Mouse (Mus musculus) heart, embryonic 14.5 days (tissue): ENCODE measurements around the gene Senp1. TPM values are rescaled to one million over a fixed set of nuclear protein-coding genes. Genes with fewer than 3 reads are reported as not detected.
A peak's percentile ranks its signal among the peaks of the same experiment; 100 is the strongest.

ENCODE experiments used
- ATAC-seq: fragments of 200-750 bp; cut with Nextera tagmentation; 2 replicates; pipeline ENCODE4 v1.8.0; 2017; ENCODE audit warnings: low read depth, moderate TSS enrichment; ENCODE audit not compliant: insufficient number of reproducible peaks, insufficient read depth, low FRiP score
- H3K27ac ChIP-seq, 2 experiments: fragments of 200-500 bp in 1 of 2; fragments of 300-500 bp in 1 of 2; sonication (generic) in 1 of 2; replicated peaks in 1 of 2; 2 replicates each; pipeline ENCODE4 v1.5.1; 2012 to 2014; ENCODE audit warnings: low read depth in 2 of 2, low read length in 2 of 2, control low read depth in 1 of 2, mild to moderate bottlenecking in 1 of 2, mixed read lengths in 1 of 2; ENCODE audit not compliant: control insufficient read depth in 1 of 2, insufficient read depth in 1 of 2
- H3K27me3 ChIP-seq: fragments of 300-500 bp; sonication (generic); 2 replicates; pipeline ENCODE4 v1.6.1; 2014; ENCODE audit warnings: mild to moderate bottlenecking, low read length, control low read depth; ENCODE audit not compliant: control insufficient read depth, insufficient read depth
- H3K36me3 ChIP-seq: fragments of 300-500 bp; sonication (generic); 2 replicates; pipeline ENCODE4 v1.6.1; 2014; ENCODE audit warnings: mild to moderate bottlenecking, control low read depth, low read length, mixed read lengths; ENCODE audit not compliant: control insufficient read depth, insufficient read depth
- H3K4me1 ChIP-seq, 2 experiments: fragments of 200-500 bp in 1 of 2; fragments of 300-500 bp in 1 of 2; sonication (generic) in 1 of 2; 2 replicates each; pipeline ENCODE4 v1.6.1; 2012 to 2014; ENCODE audit warnings: low read length in 2 of 2, control low read depth in 1 of 2, mixed read lengths in 1 of 2; ENCODE audit not compliant: control insufficient read depth in 2 of 2, insufficient read depth in 2 of 2
- H3K4me2 ChIP-seq: fragments of 300-500 bp; sonication (generic); 2 replicates; pipeline ENCODE4 v1.6.1; 2014; ENCODE audit warnings: mild to moderate bottlenecking, low read length
- H3K4me3 ChIP-seq, 2 experiments: fragments of 200-500 bp in 1 of 2; fragments of 300-500 bp in 1 of 2; sonication (generic) in 1 of 2; 2 replicates each; pipeline ENCODE4 v1.5.1; 2012 to 2014; ENCODE audit warnings: low read length in 2 of 2, mild to moderate bottlenecking in 2 of 2, control low read depth in 1 of 2, low read depth in 1 of 2, moderate library complexity in 1 of 2; ENCODE audit not compliant: control insufficient read depth in 1 of 2, insufficient read depth in 1 of 2
- H3K9ac ChIP-seq: fragments of 300-500 bp; sonication (generic); 2 replicates; pipeline ENCODE4 v1.6.1; 2014; ENCODE audit warnings: mild to moderate bottlenecking, low read length
- H3K9me3 ChIP-seq: fragments of 300-500 bp; sonication (generic); 2 replicates; pipeline ENCODE4 v1.6.1; 2016; ENCODE audit warnings: low read length, control low read depth; ENCODE audit not compliant: control insufficient read depth
- WGBS: fragments of 180-500 bp; shearing (Covaris S2); extraction: QIAGEN DNeasy Blood & Tissue Kit; methylation state at CpG from one replicate; pipeline ENCODE4 v1.1.7; 2014; 5-methylcytosine and 5-hydroxymethylcytosine counted together
- polyA plus RNA-seq: library from polyadenylated mRNA; unstranded; fragments of >200 nt; fragmentation: Nextera tagmentation; extraction: Ambion mirVana; gene quantifications from 2 replicates; pipeline ENCODE4 v1.2.1, GENCODE M21; 2014

Senp1 gene
- polyA plus RNA-seq, 1 experiment from 2014 or later: 22.7 TPM

DNA sequence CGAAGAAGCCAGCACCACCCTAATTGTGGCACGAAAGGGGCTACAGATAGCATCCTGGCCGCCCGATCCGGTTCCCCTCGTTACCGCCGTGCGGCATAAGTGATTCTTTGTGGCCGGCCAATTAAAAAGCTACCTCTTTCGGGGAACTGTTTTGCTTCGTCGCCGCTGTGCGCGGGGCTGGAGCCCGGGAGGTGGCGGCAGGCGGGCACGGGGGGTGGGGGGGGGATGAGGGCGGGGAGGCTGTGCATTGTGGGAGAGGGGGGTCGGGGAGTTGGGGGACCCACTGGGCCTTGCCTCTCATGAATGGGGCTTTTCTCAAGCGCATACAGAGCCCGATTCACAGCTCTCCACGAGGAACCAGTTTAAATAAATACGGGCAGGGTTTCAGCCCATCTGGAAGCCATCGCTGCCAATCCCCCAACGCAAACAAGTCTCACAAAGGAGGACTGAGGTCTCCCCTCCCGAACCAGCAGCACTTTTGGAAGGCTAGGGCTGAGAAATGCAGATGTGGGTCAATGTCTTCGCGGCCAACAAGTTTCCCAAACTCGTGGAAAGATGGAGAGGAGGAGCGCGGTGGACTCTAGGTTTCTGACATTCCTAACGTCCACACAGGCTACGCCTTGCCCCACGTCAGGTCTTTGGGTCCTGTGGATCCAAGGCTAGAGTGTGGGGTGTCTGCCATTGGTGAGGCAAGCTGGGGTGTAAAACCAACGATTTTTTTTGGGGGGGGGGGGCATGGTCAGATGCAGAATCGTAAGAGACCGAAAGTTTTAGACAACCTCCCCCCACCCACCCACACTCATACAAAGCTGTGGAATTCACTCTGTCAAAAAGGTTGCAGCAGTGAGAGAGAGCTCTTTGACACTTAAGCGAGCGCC lies 91.2 kb downstream of the Senp1 start:
- Histone ChIP-seq H3K9ac (peak overlapping the region; percentile 62), H3K4me1 (peaks cover 11 to 39% of the 10 kb centered on the region in 2 experiments), H3K27me3 (peaks cover 70% of the 10 kb centered on the region), H3K4me2 (peak overlapping the region; percentile 83), H3K9me3 (no peaks in the 10 kb centered on the region), H3K36me3 (no peaks in the 10 kb centered on the region), H3K4me3 (peak overlapping the region; percentile 43 to 48), H3K27ac (peak overlapping the region; percentile 34 to 35; a peak in 1 of 4 replicates)
- ATAC-seq: no peak
- 1% methylated on average over 41 of the region's 42 CpGs for WGBS

DNA sequence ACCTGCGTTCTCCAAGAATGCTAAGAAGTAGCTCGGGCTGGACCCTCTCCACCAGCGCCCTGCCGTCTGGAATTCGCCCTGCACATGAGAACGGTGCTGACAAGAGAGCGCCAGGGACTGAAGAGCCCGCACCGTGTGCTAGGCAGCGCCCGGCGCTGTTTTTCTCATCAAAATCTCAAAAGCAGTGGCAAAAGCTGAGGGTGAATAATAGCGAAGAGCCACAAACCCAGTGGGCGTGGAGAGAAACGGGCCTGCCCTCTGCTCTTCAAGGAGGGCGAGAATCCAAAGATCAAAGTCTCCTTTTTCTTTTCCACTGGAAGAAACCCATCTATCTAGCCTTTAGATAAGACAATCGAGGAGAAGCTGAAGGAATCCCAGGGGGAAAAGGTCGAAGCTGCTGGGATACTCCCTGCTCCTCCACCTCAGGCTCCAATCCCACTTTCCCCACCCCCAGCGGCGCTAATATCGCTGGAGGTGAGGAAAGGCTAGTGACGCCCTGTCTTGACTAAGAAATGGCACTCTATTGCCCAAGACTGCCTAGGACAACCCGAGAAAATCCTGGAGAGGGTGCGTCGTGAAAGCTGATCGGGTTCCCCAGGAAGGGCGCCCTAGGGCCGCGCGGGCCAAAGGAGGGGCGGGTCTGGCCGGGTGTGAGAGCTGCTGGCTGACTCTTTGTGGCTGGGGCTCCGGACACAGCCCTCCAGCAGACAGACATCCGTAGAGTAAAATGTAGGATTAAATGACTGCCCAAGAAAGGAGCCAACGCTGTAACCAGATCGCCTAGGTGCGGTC lies 92.0 kb downstream of the Senp1 start:
- H3K4me3 ChIP-seq: peak overlapping the region; percentile 43 to 48
- peaks cover 11 to 39% of the 10 kb centered on the region in 2 experiments for H3K4me1 ChIP-seq
- peaks cover 70% of the 10 kb centered on the region for H3K27me3 ChIP-seq
- under 1% methylated on average over 37 of the region's 37 CpGs for whole genome bisulfite sequencing
- H3K9ac ChIP-seq: peak overlapping the region; percentile 62
- ATAC-seq: no peak
- H3K9me3 ChIP-seq: no peaks in the 10 kb centered on the region
- H3K27ac ChIP-seq: peak overlapping the region; percentile 34 to 35; a peak in 1 of 4 replicates
- H3K4me2 ChIP-seq: peak overlapping the region; percentile 83
- no peaks in the 10 kb centered on the region for H3K36me3 ChIP-seq

DNA sequence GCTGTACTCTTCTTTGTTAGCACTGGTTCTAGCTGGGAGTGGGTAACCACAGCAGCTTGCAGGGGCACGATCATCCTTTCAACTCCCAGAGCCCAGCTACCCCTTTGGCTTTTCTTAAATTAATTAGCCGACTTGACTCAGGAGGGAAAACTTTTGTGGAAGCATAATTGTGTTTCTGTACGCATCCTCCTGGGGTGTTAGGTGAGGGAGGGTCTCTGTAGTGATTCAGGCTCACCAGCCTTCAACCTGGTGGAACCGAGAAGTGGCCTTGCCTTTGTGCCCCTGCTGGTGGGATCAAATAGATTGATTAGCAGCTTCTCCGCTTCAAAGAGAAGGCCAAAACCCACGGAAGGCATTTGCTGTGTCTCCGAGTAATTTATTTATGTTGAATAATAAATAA lies 93.6 kb downstream of the Senp1 start:
- no peak overlapping the region for H3K27ac ChIP-seq
- H3K4me1 ChIP-seq: peaks cover 11 to 39% of the 10 kb centered on the region in 2 experiments
- no peak for ATAC-seq
- H3K27me3 ChIP-seq: peaks cover 60% of the 10 kb centered on the region
- no peak overlapping the region for H3K4me3 ChIP-seq
- 31% methylated on average over 7 of the region's 7 CpGs for whole genome bisulfite sequencing
- no peak overlapping the region for H3K4me2 ChIP-seq
- H3K36me3 ChIP-seq: no peaks in the 10 kb centered on the region
- no peaks in the 10 kb centered on the region for H3K9me3 ChIP-seq
- no peak overlapping the region for H3K9ac ChIP-seq

DNA sequence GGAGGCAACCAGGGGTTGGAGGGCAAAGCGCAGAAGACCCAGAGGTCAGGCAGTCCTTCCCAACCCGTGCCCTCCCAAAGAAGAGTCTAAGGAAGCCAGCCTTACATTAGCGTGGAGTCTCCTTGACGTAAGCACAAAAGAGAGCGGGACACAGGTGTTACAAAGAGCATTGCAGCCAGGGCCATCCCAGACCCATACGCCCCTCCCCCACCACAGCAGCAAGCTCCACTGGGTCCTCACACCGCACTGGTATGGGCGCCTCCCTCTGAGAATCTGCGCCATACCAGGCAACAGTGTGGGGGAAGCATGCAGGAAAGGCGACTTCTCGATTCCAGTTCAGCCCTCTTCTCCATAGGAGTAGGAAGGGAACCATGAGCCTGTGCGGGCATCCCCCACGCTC lies 94.0 kb downstream of the Senp1 start:
- no peak overlapping the region for H3K4me3 ChIP-seq
- peaks cover 11 to 36% of the 10 kb centered on the region in 2 experiments for H3K4me1 ChIP-seq
- H3K36me3 ChIP-seq: no peaks in the 10 kb centered on the region
- no peak overlapping the region for H3K27ac ChIP-seq
- 34% methylated on average over 13 of the region's 13 CpGs for WGBS
- no peaks in the 10 kb centered on the region for H3K9me3 ChIP-seq
- no peak overlapping the region for H3K9ac ChIP-seq
- no peak for ATAC-seq
- H3K27me3 ChIP-seq: peaks cover 57% of the 10 kb centered on the region
- no peak overlapping the region for H3K4me2 ChIP-seq

DNA sequence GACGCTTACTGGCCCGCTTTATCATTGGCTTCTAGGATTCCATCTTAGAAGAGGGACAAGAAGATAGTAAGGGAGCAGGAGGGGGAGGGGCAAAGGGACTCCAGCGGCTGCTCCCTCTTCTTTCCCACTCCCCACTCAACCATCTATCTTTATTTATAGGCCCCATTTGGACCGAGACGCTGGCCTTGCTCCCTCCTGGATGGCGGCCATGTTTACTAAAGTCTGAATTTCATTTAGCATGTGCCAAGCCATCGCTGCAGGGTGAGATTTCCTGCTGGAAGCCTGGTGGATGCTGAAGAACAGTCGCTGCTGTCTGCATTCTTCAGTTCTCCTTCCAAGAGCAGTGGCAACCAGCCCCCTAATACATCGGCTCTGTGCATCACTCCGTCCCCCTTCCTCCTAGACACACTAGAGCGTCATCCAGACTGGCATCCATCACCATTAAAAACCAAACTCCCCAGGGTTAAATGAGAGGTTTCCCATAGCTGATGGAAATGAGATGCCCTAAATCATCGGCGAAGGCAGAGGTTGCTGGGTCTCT lies 96.8 kb downstream of the Senp1 start:
- Histone ChIP-seq H3K9ac (no peak overlapping the region), H3K36me3 (no peaks in the 10 kb centered on the region), H3K4me2 (no peak overlapping the region), H3K27me3 (peaks cover 39% of the 10 kb centered on the region), H3K4me1 (peaks cover 19 to 25% of the 10 kb centered on the region in 2 experiments), H3K9me3 (no peaks in the 10 kb centered on the region), H3K27ac (no peak overlapping the region), H3K4me3 (no peak overlapping the region)
- ATAC-seq: no peak
- WGBS: 72% methylated on average over 13 of the region's 13 CpGs

DNA sequence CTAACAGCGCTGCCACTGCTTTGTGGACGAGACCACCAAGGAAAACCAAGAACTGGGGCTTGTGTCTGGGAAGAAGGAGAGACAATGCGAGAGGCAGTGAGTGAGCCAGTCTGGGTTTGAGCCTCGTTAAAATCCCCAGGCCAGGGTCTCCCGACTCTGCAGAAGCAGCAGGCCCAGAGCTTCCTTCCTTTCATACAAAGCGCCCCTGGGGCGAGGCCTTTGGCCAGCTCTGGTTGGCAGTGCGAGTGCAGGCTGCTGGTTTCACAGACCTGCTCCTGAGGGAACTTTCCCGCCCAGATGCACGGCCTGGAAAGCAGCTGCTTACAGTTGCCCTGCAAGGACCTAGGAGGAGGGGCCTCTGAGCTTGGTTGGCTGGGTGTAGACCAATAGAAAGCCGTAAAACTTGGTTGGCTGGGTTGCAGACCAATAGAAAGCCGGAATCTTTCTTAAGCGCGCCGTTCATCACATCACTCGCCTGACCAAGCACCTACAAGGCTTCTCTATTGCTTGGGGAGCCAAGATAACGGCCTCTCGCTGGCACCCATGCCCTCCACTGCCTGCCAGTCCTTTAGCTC lies 100.7 kb downstream of the Senp1 start:
- peak; percentile 88 for ATAC-seq
- Histone ChIP-seq H3K36me3 (no peaks in the 10 kb centered on the region), H3K4me2 (peak overlapping the region; percentile 65), H3K9ac (peak overlapping the region; percentile 65), H3K9me3 (no peaks in the 10 kb centered on the region), H3K27me3 (0 out of 2 replicates have a peak, but pooled peaks cover under 1% of the 10 kb centered on the region), H3K4me1 (peaks cover 18 to 21% of the 10 kb centered on the region in 2 experiments), H3K4me3 (peak overlapping the region; percentile 24 to 27; a peak in 3 of 4 replicates), H3K27ac (peak overlapping the region; percentile 42 to 69)
- WGBS: 12% methylated on average over 18 of the region's 18 CpGs
